Mouse (Mus musculus) thymus, adult 18-20 months (tissue): Measurements from ENCODE around the gene Lpin3.

Source experiments
- DNase-seq, 2 experiments: peaks; one replicate each; pipeline ENCODE4 v3.0.0; 2022; ENCODE audit warnings: mixed read lengths in 2 of 2

The Lpin3 gene

GRCm38 (mm10) chr2:160940930-160941709 is 60.6 kb downstream of the Lpin3 start:
- DNase-seq: no peak

- DNase-seq: no peak
Measured at GRCm38 (mm10) chr2:160942443-160942842, 62.0 kb downstream of the Lpin3 start.

- DNase-seq: no peak
Measured at GRCm38 (mm10) chr2:160951595-160951994, 71.1 kb downstream of the Lpin3 start.

GRCm38 (mm10) chr2:160953131-160953873 is 72.8 kb downstream of the Lpin3 start:
- DNase-seq: no peak

GRCm38 (mm10) chr2:160954541-160954940 is 74.1 kb downstream of the Lpin3 start:
- no peak for DNase-seq

- DNase-seq: no peak
Measured at GRCm38 (mm10) chr2:160955331-160955730, 74.9 kb downstream of the Lpin3 start.
